Comparison of ENCODE assay signal across 8 mouse cellular contexts in the genomic region with DNA sequence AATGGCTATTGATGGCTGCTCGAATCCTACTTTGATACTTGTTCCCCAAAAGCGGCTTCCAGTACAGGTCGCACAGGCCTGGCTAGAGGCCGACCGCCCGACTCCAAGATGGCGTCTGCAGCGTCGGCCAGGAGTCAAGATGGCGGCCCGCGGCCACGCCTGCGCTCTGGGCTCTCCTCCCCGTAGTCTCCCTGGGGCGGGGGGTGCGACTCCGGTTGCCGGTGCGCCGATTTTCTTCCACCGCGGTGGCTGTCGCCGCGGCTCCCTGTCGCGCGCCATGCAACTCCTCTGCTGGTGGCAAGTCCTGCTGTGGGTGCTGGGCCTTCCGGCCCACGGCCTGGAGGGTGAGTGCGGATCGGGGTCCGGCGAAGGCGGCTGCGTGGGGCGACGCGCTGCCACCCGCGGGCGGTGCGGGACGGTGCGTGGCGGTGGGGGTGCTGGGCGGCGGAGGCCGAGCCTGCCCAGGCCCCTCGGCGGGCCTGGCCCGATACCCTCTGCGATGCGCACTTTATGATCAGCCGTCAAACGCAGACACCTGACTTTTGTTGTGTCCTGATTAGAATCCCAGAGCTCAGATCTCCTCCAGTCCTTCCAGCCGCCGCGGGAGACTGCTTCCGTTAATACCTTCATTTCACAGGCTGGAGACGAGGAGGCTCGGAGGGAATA. TPM values are rescaled to one million over a fixed set of nuclear protein-coding genes. Genes with fewer than 3 reads are reported as not detected.
DNase-seq lines count a peak whose midpoint lies in the region; ATAC-seq lines count a peak whose summit lies in the region.

A gene (plus strand): TSS at position 150 of the 666 bp plus-strand sequence.

- ATAC-seq in megakaryocyte, adult 5-6 weeks (ENCODE audit: poor library complexity, severe bottlenecking), result peak; percentile 100

- peak; percentile 91 to 98 for DNase-seq in adrenal gland, adult (ENCODE audit: inconsistent age in 2 of 2, low spot score in 1 of 2)
- DNase-seq in embryo, embryonic 10.5 days (ENCODE audit: low spot score), result peak; percentile 90
- peak; percentile 85 for DNase-seq in gastrocnemius, postnatal 14 days
- DNase-seq in induced T-regulatory cell, adult 2 months (ENCODE audit: low read depth), result peak; percentile 89
- DNase-seq in left cerebral cortex, adult 8-10 months (ENCODE audit: low spot score in 2 of 2), result peak; percentile 77 to 88
- DNase-seq in right cerebral cortex, adult 18-20 months, result peak; percentile 87
- peak; percentile 55 for DNase-seq in urinary bladder, postnatal 10 days (ENCODE audit: low spot score)

- intact Hi-C loops in gastrocnemius, postnatal 14 days (cut with DNase I; ENCODE audit: low total_unique reads), result no loop called here

RNA-seq across cellular contexts. Expression of the gene that starts here (rescaled TPM):
- total RNA-seq in gastrocnemius, postnatal 14 days (2021), result 10 to 100 TPM; 27.8 to 27.9 TPM
- total RNA-seq in left cerebral cortex, adult 8-10 months (2022), result 10 to 100 TPM; 68.2 to 79.0 (median 74.8) TPM
- 24.4 and 32.2 TPM in 2 replicates for total RNA-seq in megakaryocyte, adult 5-6 weeks (2015)
- total RNA-seq in megakaryocyte, adult 5-6 weeks (2017), result 36.8 and 48.9 TPM in 2 replicates

Comparison
In these comparisons a context has a peak if more than half of its experiments do, and no peak if none do; other contexts are left out.
1. Peak in every context shown above with its lines: DNase-seq and ATAC-seq.